Mouse (Mus musculus) lung, postnatal 0 days (tissue): ENCODE measurements around the gene Gse1. TPM values are rescaled to one million over a fixed set of nuclear protein-coding genes. Genes with fewer than 3 reads are reported as not detected.

Source experiments
- ATAC-seq: fragments of 200-750 bp; cut with Nextera tagmentation; 2 replicates; pipeline ENCODE4 v1.8.0; 2017; ENCODE audit warnings: moderate library complexity
- DNase-seq: peaks from one replicate; pipeline ENCODE4 v3.0.0-alpha.2; 2016; ENCODE audit warnings: low spot score
- H3K27ac ChIP-seq: fragments of 300-500 bp; sonication (generic); 2 replicates; pipeline ENCODE4 v1.5.1; 2014; ENCODE audit warnings: antibody characterized with exemption, mild to moderate bottlenecking, low read length, mixed read lengths
- H3K27me3 ChIP-seq: fragments of 300-500 bp; sonication (generic); replicated peaks from 2 replicates; pipeline ENCODE4 v1.6.1; 2014; ENCODE audit warnings: low read length, mixed read lengths; ENCODE audit not compliant: insufficient read depth
- H3K36me3 ChIP-seq: fragments of 300-500 bp; sonication (generic); 2 replicates; pipeline ENCODE4 v1.6.1; 2014; ENCODE audit warnings: low read length, mixed read lengths; ENCODE audit not compliant: insufficient read depth
- H3K4me1 ChIP-seq: fragments of 300-500 bp; sonication (generic); 2 replicates; pipeline ENCODE4 v1.6.1; 2014; ENCODE audit warnings: antibody characterized with exemption, low read depth, low read length, mixed read lengths; ENCODE audit not compliant: insufficient read depth
- H3K4me2 ChIP-seq: fragments of 300-500 bp; sonication (generic); replicated peaks from 2 replicates; pipeline ENCODE4 v1.6.1; 2014; ENCODE audit warnings: low read depth, mild to moderate bottlenecking, low read length, moderate library complexity, mixed read lengths
- H3K4me3 ChIP-seq: fragments of 300-500 bp; sonication (generic); 2 replicates; pipeline ENCODE4 v1.5.1; 2014; ENCODE audit warnings: low read depth, low read length
- H3K9ac ChIP-seq: fragments of 300-500 bp; sonication (generic); replicated peaks from 2 replicates; pipeline ENCODE4 v1.6.1; 2014; ENCODE audit warnings: low read depth, mild to moderate bottlenecking
- H3K9me3 ChIP-seq: fragments of 300-500 bp; sonication (generic); 2 replicates; pipeline ENCODE4 v1.6.1; 2016; ENCODE audit warnings: low read length, mixed read lengths
- CTCF ChIP-seq: IDR thresholded peaks from 2 replicates; pipeline ENCODE4 v1.5.1; 2016; ENCODE audit warnings: antibody characterized with exemption, mild to moderate bottlenecking
- EP300 ChIP-seq: IDR thresholded peaks from 2 replicates; pipeline ENCODE4 v1.6.1; 2016; ENCODE audit warnings: antibody characterized with exemption, mild to moderate bottlenecking, control low read depth
- WGBS: fragments of 180-500 bp; shearing (Covaris S2); extraction: QIAGEN DNeasy Blood & Tissue Kit; methylation state at CpG from one replicate; pipeline ENCODE4 v1.1.7; 2014; 5-methylcytosine and 5-hydroxymethylcytosine counted together
- polyA plus RNA-seq: library from polyadenylated mRNA; unstranded; fragments of >200 nt; fragmentation: Nextera tagmentation; extraction: Ambion mirVana; gene quantifications from 2 replicates; pipeline ENCODE4 v1.2.1, GENCODE M21; 2015

The Gse1 gene
- polyA plus RNA-seq, 1 experiment from 2014 or later, result 9.9 TPM

DNA sequence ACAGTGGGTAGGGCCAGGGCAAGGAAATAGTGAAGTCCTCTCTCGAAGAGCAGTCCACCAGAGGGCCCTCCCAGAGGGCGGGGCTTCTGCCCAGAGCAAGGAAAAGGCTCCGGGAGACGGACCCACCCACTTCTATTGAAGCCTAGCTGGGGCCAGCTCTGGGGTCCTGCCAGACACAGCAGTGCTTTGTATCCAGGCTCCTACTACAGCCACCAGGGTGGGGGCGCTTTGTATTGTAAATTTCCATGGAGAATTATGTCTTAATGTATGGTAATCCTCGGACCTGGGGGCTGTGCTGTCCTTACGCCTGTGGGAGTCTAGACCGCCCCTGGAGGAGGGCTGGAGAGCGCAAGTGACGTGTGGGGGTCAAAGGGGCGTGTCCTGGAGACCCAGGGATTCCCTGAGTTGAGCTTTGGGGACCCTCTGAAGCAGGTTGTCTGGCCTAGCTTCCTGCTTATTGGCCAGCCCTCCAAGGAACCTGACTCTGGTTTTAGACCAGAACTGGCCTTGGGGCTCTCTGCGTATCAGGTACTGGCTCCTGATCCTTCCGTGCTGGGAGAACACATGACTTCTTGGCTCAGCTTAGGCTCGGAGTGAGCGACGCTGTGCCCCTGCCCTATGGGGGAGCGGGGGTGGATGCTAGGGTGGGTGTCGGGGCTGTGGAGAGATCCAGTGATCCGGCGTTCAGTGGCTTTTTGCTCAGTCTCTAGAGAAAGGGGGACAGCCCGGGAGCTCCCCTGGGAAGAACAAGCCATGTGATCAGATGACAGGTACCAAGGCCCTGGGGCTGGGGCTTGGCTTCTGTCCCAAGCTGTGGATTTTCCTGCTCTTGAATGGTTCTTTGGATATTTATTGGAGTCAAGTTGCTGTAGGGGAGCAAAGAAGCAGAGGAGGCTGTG lies 281.1 kb downstream of the Gse1 start:
- H3K4me1 ChIP-seq, result peaks cover 41% of the 10 kb centered on the region
- TF ChIP-seq CTCF (peak; percentile 34), EP300 (no peak)
- DNase-seq (peak; percentile 80), ATAC-seq (peak; percentile 64)
- no peak overlapping the region; the same call in 1 of the 2 replicates for H3K4me3 ChIP-seq
- H3K36me3 ChIP-seq, result no peaks in the 10 kb centered on the region
- peak overlapping the region; percentile 8; the same call in 1 of the 2 replicates for H3K9ac ChIP-seq
- peak overlapping the region; percentile 47 for H3K4me2 ChIP-seq
- WGBS, result 18% methylated on average over 21 of the region's 21 CpGs
- no peaks in the 10 kb centered on the region for H3K9me3 ChIP-seq
- H3K27ac ChIP-seq, result no peak overlapping the region
- H3K27me3 ChIP-seq, result no peaks in the 10 kb centered on the region

DNA sequence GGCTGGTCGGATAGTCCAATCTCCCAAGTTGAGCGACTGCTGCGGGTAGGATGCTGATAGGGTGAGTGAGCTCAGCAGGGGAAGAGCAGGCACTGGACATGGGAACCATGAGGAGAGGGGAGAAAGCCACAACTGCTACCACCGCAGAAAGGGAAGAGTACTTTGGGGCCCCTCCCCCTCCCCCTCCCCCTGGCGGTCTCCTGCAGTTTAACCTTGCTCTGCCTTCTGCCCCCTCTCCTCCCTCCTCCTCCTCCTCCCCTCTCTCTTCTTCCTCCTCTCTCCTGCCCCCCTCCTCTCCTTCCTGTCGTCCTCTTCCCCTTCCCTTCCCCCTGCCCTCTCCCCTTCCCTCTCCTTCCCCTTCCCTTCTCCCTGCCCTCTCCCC lies 281.8 kb downstream of the Gse1 start:
- ATAC-seq (no peak), DNase-seq (peak; percentile 10)
- Histone ChIP-seq H3K9me3 (no peaks in the 10 kb centered on the region), H3K4me2 (no peak overlapping the region), H3K4me1 (peaks cover 34% of the 10 kb centered on the region; the same call in 1 of the 2 replicates), H3K4me3 (no peak overlapping the region), H3K27me3 (no peaks in the 10 kb centered on the region), H3K27ac (no peak overlapping the region), H3K36me3 (no peaks in the 10 kb centered on the region), H3K9ac (no peak overlapping the region)
- 15% methylated on average over 4 of the region's 6 CpGs for WGBS
- TF ChIP-seq CTCF (peak; percentile 18), EP300 (no peak)

GRCm38 (mm10) chr8:120510863-120511457 lies 282.7 kb downstream of the Gse1 start:
- WGBS, result 49% methylated on average over 5 of the region's 5 CpGs
- TF ChIP-seq CTCF (no peak), EP300 (no peak)
- H3K4me1 ChIP-seq, result peaks cover 25% of the 10 kb centered on the region; the same call in 1 of the 2 replicates
- H3K9ac ChIP-seq, result no peak overlapping the region
- H3K27me3 ChIP-seq, result no peaks in the 10 kb centered on the region
- H3K27ac ChIP-seq, result no peak overlapping the region
- H3K36me3 ChIP-seq, result no peaks in the 10 kb centered on the region
- DNase-seq, result no peak
- no peak for ATAC-seq
- no peaks in the 10 kb centered on the region for H3K9me3 ChIP-seq
- no peak overlapping the region for H3K4me3 ChIP-seq
- no peak overlapping the region for H3K4me2 ChIP-seq

DNA sequence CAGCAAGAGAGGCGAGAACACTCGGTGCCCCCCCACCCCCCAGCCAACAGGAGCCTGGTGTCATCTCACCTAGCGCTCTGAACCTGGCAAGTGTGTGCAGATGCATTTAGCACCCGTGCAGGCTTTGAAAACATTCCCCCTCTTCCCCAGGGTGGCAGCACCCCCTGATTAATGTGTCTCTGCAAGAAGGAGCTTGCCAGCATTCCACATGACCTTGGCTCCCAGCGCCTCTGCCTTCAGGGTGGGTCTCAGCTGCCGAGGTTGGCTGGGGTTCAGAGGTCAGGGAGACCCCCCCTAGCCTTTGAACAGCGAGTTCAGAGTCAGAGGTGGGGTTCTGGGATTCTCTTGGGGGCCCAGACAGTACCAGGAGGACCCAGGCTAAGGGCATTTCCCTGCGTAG lies 283.5 kb downstream of the Gse1 start:
- TF ChIP-seq CTCF (no peak), EP300 (no peak)
- no peak for ATAC-seq
- WGBS, result 51% methylated on average over 8 of the region's 8 CpGs
- Histone ChIP-seq H3K4me1 (peaks cover 21% of the 10 kb centered on the region; the same call in 1 of the 2 replicates), H3K4me2 (no peak overlapping the region), H3K4me3 (no peak overlapping the region), H3K36me3 (no peaks in the 10 kb centered on the region), H3K27me3 (no peaks in the 10 kb centered on the region), H3K27ac (no peak overlapping the region), H3K9me3 (no peaks in the 10 kb centered on the region), H3K9ac (no peak overlapping the region)
- DNase-seq, result no peak

GRCm38 (mm10) chr8:120512326-120512725 lies 284.1 kb downstream of the Gse1 start:
- no peak for ATAC-seq
- no peak overlapping the region for H3K4me3 ChIP-seq
- no peak for DNase-seq
- H3K27ac ChIP-seq, result no peak overlapping the region
- no peak overlapping the region for H3K4me2 ChIP-seq
- 64% methylated on average over 11 of the region's 11 CpGs for WGBS
- no peaks in the 10 kb centered on the region for H3K27me3 ChIP-seq
- H3K9me3 ChIP-seq, result no peaks in the 10 kb centered on the region
- TF ChIP-seq EP300, result no peak
- TF ChIP-seq CTCF, result no peak
- no peak overlapping the region for H3K9ac ChIP-seq
- no peaks in the 10 kb centered on the region for H3K36me3 ChIP-seq
- H3K4me1 ChIP-seq, result peaks cover 21% of the 10 kb centered on the region; the same call in 1 of the 2 replicates

GRCm38 (mm10) chr8:120513145-120513544 lies 284.9 kb downstream of the Gse1 start:
- peaks cover 21% of the 10 kb centered on the region; the same call in 1 of the 2 replicates for H3K4me1 ChIP-seq
- WGBS, result 90% methylated on average over 6 of the region's 6 CpGs

More at GRCm38 (mm10) chr8:120513145-120513544, 284.9 kb downstream of the Gse1 start:
- Histone ChIP-seq H3K27me3 (no peaks in the 10 kb centered on the region), H3K9me3 (no peaks in the 10 kb centered on the region), H3K4me2 (no peak overlapping the region), H3K9ac (no peak overlapping the region), H3K4me3 (no peak overlapping the region), H3K27ac (no peak overlapping the region), H3K36me3 (no peaks in the 10 kb centered on the region)
- ATAC-seq, result no peak
- TF ChIP-seq EP300 (no peak), CTCF (no peak)
- no peak for DNase-seq
